Mouse (Mus musculus): ENCODE results near the gene H3f3b.

- no peak for TF ChIP-seq CTCF (IDR thresholded peaks at IDR 0.05)
- TF ChIP-seq EP300 (IDR thresholded peaks at IDR 0.05): no peak
Observed at GRCm38 (mm10) chr11:116055873-116056272, 28.1 kb upstream of the H3f3b start.

Measured in lung, postnatal 0 days (tissue).